Mouse (Mus musculus): ENCODE results near the gene Gm5737.
A peak's percentile ranks its signal among the peaks of the same experiment; 100 is the strongest.

Gm5737 gene

DNA sequence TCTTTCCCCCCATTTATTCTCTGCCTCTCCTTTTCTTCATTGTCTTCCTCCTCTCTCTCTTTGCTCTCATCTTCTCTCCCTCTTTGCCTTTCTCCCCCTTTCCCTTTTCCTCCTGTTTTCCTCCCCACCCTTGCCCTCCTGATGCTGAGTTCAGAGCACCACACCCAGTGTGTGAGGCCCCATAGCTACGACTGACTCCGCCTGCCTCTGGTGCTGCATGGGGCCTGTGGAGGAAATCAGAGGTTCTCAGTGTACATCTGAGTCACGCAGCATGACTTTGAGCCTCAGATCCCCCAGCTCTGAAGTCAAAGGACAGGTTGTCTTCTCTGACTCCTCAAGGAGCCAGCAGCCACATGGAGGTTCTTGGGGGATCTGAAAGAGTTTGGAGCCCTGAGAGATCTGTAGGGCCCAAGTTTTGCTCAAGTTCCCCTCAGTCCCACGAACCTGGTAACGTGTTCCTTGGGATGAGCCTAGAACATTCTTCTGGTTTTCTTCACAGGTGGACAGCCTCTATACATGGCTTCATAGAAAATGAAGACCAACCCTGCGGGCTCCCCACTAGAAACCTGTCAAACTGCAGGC, at the start of gene Gm5737:
TSS of gene Gm5737 (plus strand) at position 532 of the 582 bp plus-strand sequence.
- no peak for DNase-seq (ENCODE audit: extremely low spot score)

GRCm38 (mm10) chr7:120767369-120767768, 44.8 kb upstream of the Gm5737 start:
- DNase-seq (ENCODE audit: extremely low spot score): no peak

DNA sequence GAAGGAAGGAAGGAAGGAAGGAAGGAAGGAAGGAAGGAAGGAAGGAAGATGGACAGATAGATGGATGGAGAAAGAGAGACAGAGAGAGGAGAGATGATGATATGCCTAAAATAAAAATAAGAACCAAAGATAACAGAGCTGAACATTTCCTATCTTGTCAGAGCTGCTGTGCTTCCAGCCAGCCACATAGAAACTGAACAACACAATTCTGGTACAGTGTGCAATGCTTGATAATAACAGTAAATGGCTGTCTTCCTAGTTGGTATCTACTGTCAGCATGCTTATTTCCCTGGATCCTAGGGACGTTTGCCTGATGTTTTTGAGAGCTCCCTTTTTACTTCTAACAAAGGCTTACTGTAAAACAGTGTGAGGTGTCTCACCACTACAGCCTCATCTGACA, 40.8 kb upstream of the Gm5737 start:
- no peak for DNase-seq (ENCODE audit: extremely low spot score)

GRCm38 (mm10) chr7:120778012-120778411, 34.2 kb upstream of the Gm5737 start:
- DNase-seq (ENCODE audit: extremely low spot score): no peak

- no peak for DNase-seq (ENCODE audit: extremely low spot score)
Measured at GRCm38 (mm10) chr7:120795544-120795943, 16.6 kb upstream of the Gm5737 start.

GRCm38 (mm10) chr7:120796369-120796768, 15.8 kb upstream of the Gm5737 start:
- DNase-seq (ENCODE audit: extremely low spot score): no peak

DNA sequence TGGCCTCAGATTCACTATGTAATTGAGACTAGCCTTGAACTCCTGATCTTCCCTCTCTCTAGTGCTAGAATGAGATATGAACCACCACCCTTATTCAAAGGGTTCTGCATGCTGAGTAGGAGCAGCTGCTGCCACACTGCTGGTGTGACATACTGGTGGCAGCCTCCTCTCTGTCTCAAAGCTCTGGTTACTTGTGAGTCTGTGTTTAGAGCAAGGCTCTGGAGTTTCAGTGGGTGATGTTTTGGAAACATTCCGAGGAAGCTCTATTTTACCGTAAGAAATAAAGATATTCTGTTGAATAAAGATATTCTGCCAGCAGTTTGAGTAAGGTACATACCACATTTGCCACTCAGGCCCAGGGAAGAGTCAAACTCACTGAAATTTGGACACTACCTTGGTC, 8.9 kb upstream of the Gm5737 start:
- no peak for DNase-seq (ENCODE audit: extremely low spot score)

GRCm38 (mm10) chr7:120809705-120810104, 2.5 kb upstream of the Gm5737 start:
- DNase-seq (ENCODE audit: extremely low spot score): no peak

DNA sequence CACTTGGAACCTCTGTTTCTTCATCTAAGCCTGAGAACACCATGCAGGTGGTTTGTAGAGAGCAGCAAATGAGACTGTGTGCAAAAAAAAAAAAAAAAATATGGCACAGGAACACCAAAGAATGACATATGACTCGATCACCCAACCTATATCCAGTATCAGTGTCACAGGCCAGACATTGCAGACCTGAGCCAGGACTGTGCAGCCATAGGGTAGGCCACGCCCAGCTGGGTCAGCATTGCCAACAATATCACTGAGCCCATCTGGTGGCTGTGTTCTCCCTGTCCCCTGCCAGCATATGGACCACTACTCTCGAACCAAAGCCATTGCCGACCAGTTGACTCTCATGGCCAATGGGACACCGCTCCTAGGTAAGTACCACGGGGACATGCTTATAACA, 5.4 kb downstream of the Gm5737 start:
- no peak for DNase-seq (ENCODE audit: extremely low spot score)

DNA sequence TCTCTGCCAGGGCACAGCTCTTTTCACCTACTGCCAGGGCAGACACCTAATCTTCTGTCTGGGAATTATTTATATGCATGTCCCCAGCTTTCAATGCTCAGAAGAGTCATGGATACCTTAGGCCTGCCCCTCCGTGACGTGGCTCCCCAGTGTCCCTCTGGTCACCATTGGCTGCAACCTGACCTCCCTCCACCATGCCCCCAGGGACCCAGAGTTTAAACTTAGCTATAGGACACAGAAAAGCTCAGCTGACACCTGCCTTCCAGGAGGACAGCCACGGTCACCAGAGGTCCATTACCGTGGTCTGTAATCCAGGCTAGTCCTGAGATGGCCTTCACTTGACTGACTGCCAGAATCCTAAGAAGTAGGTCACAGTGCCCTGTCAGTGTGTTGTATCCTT, 7.2 kb downstream of the Gm5737 start:
- no peak for DNase-seq (ENCODE audit: extremely low spot score)

DNA sequence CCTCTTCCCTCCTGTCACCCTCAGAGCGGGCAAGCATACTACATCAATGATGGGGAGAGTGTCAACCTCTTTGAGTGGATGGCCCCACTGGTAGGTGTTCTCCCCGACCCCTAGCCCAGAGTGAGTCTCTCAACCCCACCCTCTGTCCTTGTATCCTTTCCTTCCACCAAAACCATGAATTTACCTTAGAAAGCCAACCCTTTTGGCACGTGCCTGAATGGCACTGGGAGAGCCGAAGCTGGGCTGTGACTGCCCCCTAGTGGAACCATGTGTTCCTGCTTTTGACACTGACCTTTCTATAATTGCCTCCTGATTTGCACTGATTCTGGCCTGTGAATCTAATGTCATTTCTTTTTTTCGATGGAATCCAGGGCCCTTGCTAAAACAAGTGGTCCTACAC, 11.1 kb downstream of the Gm5737 start:
- DNase-seq (ENCODE audit: extremely low spot score): peak; percentile 65

- DNase-seq (ENCODE audit: extremely low spot score): no peak
Measured at GRCm38 (mm10) chr7:120825097-120825496, 12.9 kb downstream of the Gm5737 start.

DNA sequence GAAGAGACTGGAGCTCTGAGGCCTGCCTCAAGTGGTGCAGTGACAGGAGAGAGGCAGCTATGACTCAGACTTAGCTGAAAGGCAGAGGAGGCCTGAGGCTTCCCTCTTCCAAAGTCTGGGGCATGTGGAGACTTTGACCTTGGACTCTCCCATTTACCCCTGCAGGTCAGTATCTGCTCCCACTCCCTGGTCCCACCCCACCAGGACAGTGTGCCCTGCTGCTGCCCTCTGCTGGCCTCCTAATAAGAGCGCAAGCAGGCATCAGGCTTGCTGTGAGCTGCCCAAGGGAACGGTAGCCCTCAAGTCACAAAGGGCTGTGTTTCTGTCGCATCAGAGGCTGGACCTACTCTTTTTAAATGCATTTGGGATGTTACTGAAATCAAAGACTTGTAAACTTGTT, 14.2 kb downstream of the Gm5737 start:
- DNase-seq (ENCODE audit: extremely low spot score): peak; percentile 31

DNA sequence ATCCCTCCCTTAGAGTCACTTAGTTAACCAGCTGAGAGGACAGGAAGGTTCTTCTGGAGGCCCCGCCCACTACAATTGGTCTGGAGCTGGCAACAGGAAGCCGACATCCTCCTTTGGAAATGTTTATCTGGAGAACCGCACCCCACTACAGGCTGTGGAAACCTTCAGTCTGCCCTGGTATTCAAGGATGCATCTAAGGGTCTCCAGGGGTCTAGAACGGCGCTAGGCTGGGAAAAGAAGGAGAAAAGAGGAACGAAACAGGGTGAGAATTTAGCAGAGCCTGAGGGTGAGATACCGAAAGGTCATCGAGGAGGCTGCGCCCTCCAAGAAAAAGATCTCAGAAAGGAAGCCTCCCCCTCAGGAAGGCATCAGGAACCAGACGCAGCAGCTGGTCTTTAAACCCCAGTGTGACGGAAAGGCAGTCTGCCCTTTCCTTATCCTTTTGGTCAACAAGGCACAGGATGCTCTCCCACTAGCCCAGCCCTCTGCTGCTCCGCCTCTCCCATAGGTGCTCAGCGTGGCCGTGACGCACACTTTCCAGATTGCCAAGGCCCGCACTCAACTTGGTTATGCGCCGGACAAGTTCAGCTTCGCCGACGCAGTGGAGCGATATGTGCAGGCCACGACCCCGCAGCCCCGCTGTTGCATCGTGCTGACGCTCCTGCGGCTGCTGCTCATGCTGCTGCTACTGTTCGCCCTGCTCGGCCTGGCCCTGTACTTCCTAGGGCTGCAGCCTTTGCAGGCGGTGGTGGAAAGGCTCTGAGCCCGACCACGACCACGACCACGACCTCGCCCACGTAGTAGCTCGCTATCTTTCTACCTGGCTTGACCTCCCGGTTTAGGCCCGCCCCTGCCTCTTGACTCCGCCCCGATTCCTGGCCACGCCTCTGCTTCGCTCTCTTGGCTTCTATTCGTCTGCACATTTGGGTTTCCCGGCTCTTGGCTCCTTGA, 18.5 kb downstream of the Gm5737 start:
- DNase-seq (ENCODE audit: extremely low spot score): peak; percentile 75

DNA sequence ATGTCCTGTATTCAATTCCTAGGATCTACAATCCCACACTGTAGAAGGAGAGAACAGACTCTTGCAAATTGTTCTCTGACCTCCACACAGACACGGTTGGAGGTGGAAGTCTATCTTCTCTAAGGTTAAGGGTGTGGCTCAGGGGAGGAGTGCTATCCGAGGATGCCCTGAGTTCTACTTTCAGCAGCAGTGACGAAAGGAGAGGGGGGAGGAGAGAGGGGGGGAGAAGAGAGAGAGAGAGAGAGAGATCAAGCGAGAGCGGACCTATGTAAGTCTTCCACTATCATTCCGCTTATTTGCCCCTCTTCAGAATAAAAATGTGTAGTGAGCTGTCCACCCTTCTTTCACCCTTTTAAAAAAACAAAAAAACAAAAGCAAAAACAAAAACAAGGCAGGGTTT, 22.3 kb downstream of the Gm5737 start:
- DNase-seq (ENCODE audit: extremely low spot score): no peak

GRCm38 (mm10) chr7:120834863-120835372, 22.8 kb downstream of the Gm5737 start:
- DNase-seq (ENCODE audit: extremely low spot score): peak; percentile 72

GRCm38 (mm10) chr7:120835449-120836359, 23.5 kb downstream of the Gm5737 start:
- DNase-seq (ENCODE audit: extremely low spot score): peak; percentile 97

- peak; percentile 72 for DNase-seq (ENCODE audit: extremely low spot score)
Measured at GRCm38 (mm10) chr7:120836361-120836760, 24.2 kb downstream of the Gm5737 start.

DNA sequence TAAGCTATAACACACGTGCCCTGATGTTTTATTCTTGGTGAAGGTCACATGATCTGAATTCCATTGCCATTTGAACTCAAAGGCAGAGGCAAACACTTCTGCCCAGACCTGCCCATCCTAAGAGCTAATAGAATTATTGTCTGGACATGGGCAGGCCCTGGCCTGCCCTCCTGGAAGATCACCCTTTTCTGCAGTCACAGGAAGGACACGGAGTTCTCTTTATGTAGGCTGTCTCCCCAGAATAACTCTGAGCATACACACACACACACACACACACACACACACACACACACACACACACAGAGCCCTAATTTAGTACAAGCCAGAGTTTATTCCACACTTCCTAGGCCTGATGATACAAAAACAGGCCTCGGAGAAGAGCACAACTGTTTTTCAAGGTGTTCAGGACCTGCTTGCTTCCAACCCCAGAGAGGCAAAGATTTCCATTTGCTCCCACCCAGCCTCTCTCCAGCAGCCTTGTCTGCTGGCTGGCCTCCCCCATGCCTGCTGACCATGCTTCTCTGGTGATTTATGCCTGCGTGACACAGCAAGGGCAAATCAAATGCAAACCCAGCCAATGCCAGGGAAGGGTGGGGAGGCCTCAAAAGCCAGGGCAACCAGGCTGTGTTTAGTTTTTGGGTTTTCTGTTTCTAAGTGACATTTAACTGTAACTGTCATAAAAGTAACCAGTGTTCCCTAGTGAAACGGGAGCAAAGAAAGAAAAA, 26.4 kb downstream of the Gm5737 start:
- DNase-seq (ENCODE audit: extremely low spot score): no peak

GRCm38 (mm10) chr7:120839786-120840185, 27.6 kb downstream of the Gm5737 start:
- no peak for DNase-seq (ENCODE audit: extremely low spot score)

GRCm38 (mm10) chr7:120842345-120843036, 30.3 kb downstream of the Gm5737 start, which contains the start of gene Eef2k:
TSS of gene Eef2k (plus strand) at chr7:120842831.
- DNase-seq (ENCODE audit: extremely low spot score): peak; percentile 95

Measured in embryo, embryonic 9.5 days (tissue).